Mouse (Mus musculus) ES-Bruce4 (cell line): ENCODE measurements around the gene S1pr3.

ENCODE experiments used
- CTCF ChIP-seq: IDR thresholded peaks from one replicate; pipeline ENCODE4 v1.8.1; 2011; ENCODE audit warnings: low read depth, low read length
- POLR2A ChIP-seq: IDR thresholded peaks from one replicate; pipeline ENCODE4 v1.8.1; 2011; ENCODE audit warnings: low read length; ENCODE audit not compliant: insufficient read depth

DNA sequence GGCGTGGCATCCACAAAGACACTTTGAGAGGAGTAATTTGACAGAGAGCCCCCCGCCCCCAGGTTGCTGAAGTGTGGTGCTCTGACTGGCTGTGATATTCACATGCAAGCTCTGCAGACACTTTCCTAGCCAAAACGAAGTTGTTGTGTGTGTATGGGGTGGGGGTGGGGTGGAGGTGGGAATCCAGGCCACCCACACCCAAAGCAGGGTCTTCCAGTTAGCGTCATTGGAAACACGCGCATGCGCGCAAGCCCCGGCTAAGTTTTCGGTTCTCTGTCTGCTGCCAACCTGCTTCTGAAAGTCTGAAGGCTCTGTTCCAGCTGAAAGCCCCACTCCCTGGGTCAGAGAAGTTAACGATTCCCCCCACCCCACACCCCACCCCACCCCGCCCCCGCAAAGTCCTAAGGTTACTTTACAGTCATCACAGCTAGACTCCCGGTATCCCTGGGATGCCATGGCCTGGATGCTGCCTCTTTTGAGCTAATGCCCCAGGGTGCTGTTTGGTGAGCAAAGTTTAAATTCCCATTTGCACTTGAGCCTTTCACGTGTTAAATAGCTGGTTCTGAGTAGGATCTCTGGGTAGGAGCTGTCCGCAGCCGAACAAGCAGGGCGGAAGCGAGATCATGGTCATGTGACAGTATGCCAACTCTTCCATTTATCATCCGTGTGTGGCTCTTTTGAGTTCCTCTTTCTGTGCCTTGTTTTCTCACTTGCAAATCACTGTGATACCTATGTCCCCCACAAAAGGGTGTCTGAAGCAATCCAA, 7.5 kb upstream of the S1pr3 start:
- TF ChIP-seq POLR2A (no peak), CTCF (no peak)
